Mouse (Mus musculus) yolk sac, embryonic 10.5 days (tissue): ENCODE results near the gene Aqp6.

Experiments
- DNase-seq: peaks from one replicate; pipeline ENCODE4 v3.0.0-alpha.2; 2017; ENCODE audit warnings: low spot score

Aqp6 gene

GRCm38 (mm10) chr15:99599245-99600070 lies 1.7 kb upstream of the Aqp6 start:
- DNase-seq, result no peak

- DNase-seq, result no peak
Measured at GRCm38 (mm10) chr15:99601823-99602120, 572 bp downstream of the Aqp6 start.

- no peak for DNase-seq
Measured at GRCm38 (mm10) chr15:99602206-99602820, 1.1 kb downstream of the Aqp6 start.

- no peak for DNase-seq
Measured at GRCm38 (mm10) chr15:99603216-99603615, 2.0 kb downstream of the Aqp6 start.

- no peak for DNase-seq
Measured at GRCm38 (mm10) chr15:99605595-99605994, 4.4 kb downstream of the Aqp6 start.

- no peak for DNase-seq
Measured at GRCm38 (mm10) chr15:99606515-99606914, 5.3 kb downstream of the Aqp6 start.

GRCm38 (mm10) chr15:99607388-99608113 lies 6.4 kb downstream of the Aqp6 start:
- DNase-seq, result no peak

GRCm38 (mm10) chr15:99608382-99609125 lies 7.4 kb downstream of the Aqp6 start:
- DNase-seq, result no peak

- no peak for DNase-seq
Measured at GRCm38 (mm10) chr15:99611563-99611962, 10.4 kb downstream of the Aqp6 start.

GRCm38 (mm10) chr15:99614273-99614672 lies 13.1 kb downstream of the Aqp6 start:
- no peak for DNase-seq

GRCm38 (mm10) chr15:99614753-99615152 lies 13.6 kb downstream of the Aqp6 start:
- DNase-seq, result peak; percentile 27

GRCm38 (mm10) chr15:99615246-99615645 lies 14.0 kb downstream of the Aqp6 start:
- DNase-seq, result peak; percentile 44

GRCm38 (mm10) chr15:99618595-99618994 lies 17.4 kb downstream of the Aqp6 start:
- no peak for DNase-seq

GRCm38 (mm10) chr15:99619821-99620220 lies 18.6 kb downstream of the Aqp6 start:
- DNase-seq, result no peak

GRCm38 (mm10) chr15:99622063-99622462 lies 20.9 kb downstream of the Aqp6 start:
- no peak for DNase-seq

GRCm38 (mm10) chr15:99631618-99632017 lies 30.4 kb downstream of the Aqp6 start:
- no peak for DNase-seq

GRCm38 (mm10) chr15:99634702-99635101 lies 33.5 kb downstream of the Aqp6 start:
- no peak for DNase-seq

GRCm38 (mm10) chr15:99637405-99638123 lies 36.4 kb downstream of the Aqp6 start:
- DNase-seq, result no peak

GRCm38 (mm10) chr15:99638124-99638485 lies 36.9 kb downstream of the Aqp6 start:
- DNase-seq, result no peak

GRCm38 (mm10) chr15:99642622-99643021 lies 41.4 kb downstream of the Aqp6 start:
- DNase-seq, result no peak

- no peak for DNase-seq
Measured at GRCm38 (mm10) chr15:99643832-99644231, 42.6 kb downstream of the Aqp6 start.

- DNase-seq, result no peak
Measured at GRCm38 (mm10) chr15:99644776-99645175, 43.6 kb downstream of the Aqp6 start.
